7 mouse cellular contexts compared by ENCODE assay signal in genomic region chr1:153191237-153191942, GRCm38 (mm10). TPM values are rescaled to one million over a fixed set of nuclear protein-coding genes. Genes with fewer than 3 reads are reported as not detected.
A peak's percentile ranks its signal among the peaks of the same experiment; 100 is the strongest.
DNase-seq lines count a peak whose midpoint lies in the region; ATAC-seq and TF ChIP-seq lines count a peak whose summit lies in the region.

No protein-coding gene starts in this region.

- H3K4me3 ChIP-seq in CH12.LX (replicated peaks in 1 of 3; ENCODE audit: low read depth in 2 of 3, low read length in 2 of 3, poor library complexity in 1 of 3), result no peak overlapping the region
- H3K4me3 ChIP-seq in hindbrain, embryonic 12.5 days, result no peak overlapping the region
- no peak overlapping the region for H3K4me3 ChIP-seq in limb, embryonic 14.5 days (replicated peaks; ENCODE audit: low read length)
- no peak overlapping the region for H3K4me3 ChIP-seq in left cerebral cortex, adult 2 months

- 0 out of 2 replicates have a peak overlapping the region, but pooled peaks have one; percentile 1 for H3K4me2 ChIP-seq in CH12.LX (ENCODE audit: insufficient read depth, low read depth, poor library complexity, severe bottlenecking)
- no peak overlapping the region; the same call in 1 of the 2 replicates for H3K4me2 ChIP-seq in hindbrain, embryonic 12.5 days (replicated peaks)
- 0 out of 2 replicates have a peak overlapping the region, but pooled peaks have one; percentile 16 for H3K4me2 ChIP-seq in limb, embryonic 14.5 days (replicated peaks; ENCODE audit: low read depth, low read length, severe bottlenecking)

- TF ChIP-seq EP300 in CH12.LX (IDR thresholded peaks at IDR 0.05; ENCODE audit: low read length), result no peak

- no peak for TF ChIP-seq POLR2A in CH12.LX (IDR thresholded peaks at IDR 0.05; ENCODE audit: low read depth, low read length)
- TF ChIP-seq POLR2A in limb, embryonic 14.5 days (IDR thresholded peaks at IDR 0.05; ENCODE audit: borderline replicate concordance, extremely low read depth, insufficient read depth, insufficient read length), result no peak

- H3K36me3 ChIP-seq in CH12.LX (replicated peaks in 1 of 2; ENCODE audit: control insufficient read depth in 1 of 2, insufficient read depth in 1 of 2, low read length in 1 of 2), result no peaks in the 10 kb centered on the region
- H3K36me3 ChIP-seq in hindbrain, embryonic 12.5 days, result no peaks in the 10 kb centered on the region
- no peaks in the 10 kb centered on the region for H3K36me3 ChIP-seq in limb, embryonic 14.5 days (ENCODE audit: control insufficient read depth, insufficient read depth, low read length)

- peaks cover 0 to 8% of the 10 kb centered on the region in 2 experiments; a peak in 2 of 4 replicates for H3K4me1 ChIP-seq in CH12.LX (ENCODE audit: control insufficient read depth in 1 of 2, insufficient read depth in 2 of 2)
- H3K4me1 ChIP-seq in hindbrain, embryonic 12.5 days, result peaks cover 11% of the 10 kb centered on the region
- H3K4me1 ChIP-seq in limb, embryonic 14.5 days (ENCODE audit: control insufficient read depth, insufficient read depth, low read length), result peaks cover 14% of the 10 kb centered on the region

- WGBS in hindbrain, embryonic 12.5 days, result 45% methylated on average over 15 of the region's 15 CpGs
- WGBS in limb, embryonic 14.5 days, result 56% methylated on average over 15 of the region's 15 CpGs

- no peak for DNase-seq in CH12.LX (ENCODE audit: extremely low read depth)
- DNase-seq in Muller cell, postnatal 12 days (ENCODE audit: inconsistent ontology term), result peak; percentile 55
- peak; percentile 5 for DNase-seq in limb, embryonic 14.5 days (ENCODE audit: low spot score)
- no peak for DNase-seq in left cerebral cortex, adult 2 months (ENCODE audit: extremely low spot score in 1 of 2, low spot score in 2 of 2)
- DNase-seq in thymus, adult 18-20 months, result no peak
- no peak for DNase-seq in gastrocnemius, postnatal 10 days

- no peaks in the 10 kb centered on the region for H3K27me3 ChIP-seq in CH12.LX (replicated peaks)
- H3K27me3 ChIP-seq in hindbrain, embryonic 12.5 days, result peaks cover 14% of the 10 kb centered on the region
- H3K27me3 ChIP-seq in limb, embryonic 14.5 days (ENCODE audit: control insufficient read depth, insufficient read depth, low read length), result peaks cover 9% of the 10 kb centered on the region; the same call in 1 of the 2 replicates

- peak; percentile 63 for ATAC-seq in hindbrain, embryonic 12.5 days (ENCODE audit: low FRiP score)
- ATAC-seq in limb, embryonic 14.5 days (ENCODE audit: low FRiP score, low read depth), result peak; percentile 15; the same call in 1 of the 2 replicates

- H3K9ac ChIP-seq in CH12.LX (ENCODE audit: insufficient read depth, low read depth), result no peak overlapping the region
- no peak overlapping the region for H3K9ac ChIP-seq in hindbrain, embryonic 12.5 days
- H3K9ac ChIP-seq in limb, embryonic 14.5 days (ENCODE audit: low read depth, low read length, severe bottlenecking), result no peak overlapping the region

- H3K9me3 ChIP-seq in CH12.LX (replicated peaks; ENCODE audit: low read length), result no peaks in the 10 kb centered on the region
- no peaks in the 10 kb centered on the region for H3K9me3 ChIP-seq in hindbrain, embryonic 12.5 days (replicated peaks)
- H3K9me3 ChIP-seq in limb, embryonic 14.5 days (ENCODE audit: control insufficient read depth, low read length), result no peaks in the 10 kb centered on the region

- H3K27ac ChIP-seq in CH12.LX (ENCODE audit: insufficient read depth, low read depth), result no peak overlapping the region
- H3K27ac ChIP-seq in hindbrain, embryonic 12.5 days, result peak overlapping the region; percentile 30; the same call in 1 of the 2 replicates
- H3K27ac ChIP-seq in limb, embryonic 14.5 days (replicated peaks; ENCODE audit: low read depth, low read length), result no peak overlapping the region
- H3K27ac ChIP-seq in left cerebral cortex, adult 2 months, result no peak overlapping the region

- in situ Hi-C loops in CH12.LX (cut with MboI; ENCODE audit: low pct_ligation_motif_present, low pct_unique_long_range_greater_than_20kb, low sequenced_read_pairs), result no loop called here

- TF ChIP-seq CTCF in CH12.LX (conservative IDR thresholded peaks at IDR 0.05 in 1 of 2, IDR thresholded peaks at IDR 0.05 in 1 of 2; ENCODE audit: low read depth in 2 of 2, low read length in 2 of 2), result no peak
- TF ChIP-seq CTCF in left cerebral cortex, adult 2 months (IDR thresholded peaks at IDR 0.05), result no peak

- dilution Hi-C loops in CH12.LX (cut with MboI; ENCODE audit: extremely low pct_ligation_motif_present, extremely low pct_unique_long_range_greater_than_20kb, low sequenced_read_pairs), result no loop called here

- no peak for TF ChIP-seq RAD21 in CH12.LX (IDR thresholded peaks at IDR 0.05; ENCODE audit: low read depth, low read length)

- intact Hi-C loops in left cerebral cortex, adult 2 months (cut with DNase I), result no loop called here

- H3K79me2 ChIP-seq in CH12.LX (replicated peaks; ENCODE audit: control insufficient read depth, extremely low read depth, insufficient read depth, poor library complexity, severe bottlenecking), result no peaks in the 10 kb centered on the region

TF ChIP-seq in CH12.LX, 34 proteins besides CTCF, POLR2A, EP300 and RAD21:
- TF ChIP-seq ZNF384 (IDR thresholded peaks at IDR 0.05; ENCODE audit: low read depth, low read length), result peak; percentile 80
- TF ChIP-seq ZMIZ1 (IDR thresholded peaks at IDR 0.05; ENCODE audit: low read depth, low read length), result no peak

RNA-seq across cellular contexts. Expression of gene Lamc2, which starts 5.1 kb away (rescaled TPM):
- 0.08 and 0.25 TPM in 2 replicates for total RNA-seq in CH12.LX (2012; rRNA removed)
- total RNA-seq in CH12.LX (2014; rRNA removed), result 0.09 and 0.61 TPM in 2 replicates
- polyA plus RNA-seq in CH12.LX (2012; ENCODE audit: insufficient read length, low read depth), result 1.0 and 2.0 TPM in 2 replicates
- polyA plus RNA-seq in hindbrain, embryonic 12.5 days (2016; fragmentation: Nextera tagmentation; extraction: Ambion mirVana), result 1.6 and 2.1 TPM in 2 replicates
- polyA plus RNA-seq in limb, embryonic 14.5 days (2012; rRNA removed), result 4.6 and 4.9 TPM in 2 replicates
- 9.9 and 10.6 TPM in 2 replicates for polyA plus RNA-seq in limb, embryonic 14.5 days (2014; fragmentation: Nextera tagmentation; extraction: Ambion mirVana)
- total RNA-seq in left cerebral cortex, adult 2 months (2021), result 10 to 100 TPM; 12.1 to 12.5 TPM
- 1 to 10 TPM; 2.6 to 4.6 TPM for total RNA-seq in gastrocnemius, postnatal 10 days (2021)

Comparison
In these comparisons a context has a peak if more than half of its experiments do, and no peak if none do; other contexts are left out.
1. DNase-seq: peak in Muller cell, postnatal 12 days (single experiment) and limb, embryonic 14.5 days (single experiment); none in CH12.LX (single experiment), left cerebral cortex, adult 2 months (0 of 2), thymus, adult 18-20 months (0 of 2) and gastrocnemius, postnatal 10 days (single experiment).